Mouse (Mus musculus): ENCODE data around the gene Bbox1.

DNA sequence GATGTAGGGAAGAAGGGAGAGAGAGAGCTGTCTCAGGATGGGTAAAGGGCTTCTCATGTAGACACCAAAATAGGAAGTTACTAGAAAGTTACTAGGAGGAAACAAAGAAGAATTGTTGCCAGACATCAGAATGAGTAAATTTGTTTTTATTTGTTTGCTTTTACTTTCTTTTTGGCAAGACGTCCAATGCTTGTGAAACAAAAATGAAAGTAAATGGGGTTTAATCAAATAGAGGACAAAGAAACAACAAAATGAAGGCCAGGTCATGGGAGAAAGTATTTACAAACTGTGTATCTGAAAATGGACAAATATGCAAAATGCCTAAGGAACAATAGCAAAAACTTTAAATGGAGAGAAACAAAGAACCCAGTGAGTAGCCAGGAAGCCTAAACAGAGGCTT, 37.0 kb upstream of the Bbox1 start:
- TF ChIP-seq CTCF (IDR thresholded peaks at IDR 0.05; ENCODE audit: low read depth) (no peak), EP300 (optimal IDR thresholded peaks at IDR 0.05) (no peak)

Measured in stomach, postnatal 0 days (tissue).